Mouse (Mus musculus) MEL (cell line): ENCODE results near the gene Msi2. TPM values are rescaled to one million over a fixed set of nuclear protein-coding genes. Genes with fewer than 3 reads are reported as not detected.
A peak's percentile ranks its signal among the peaks of the same experiment; 100 is the strongest.

ENCODE experiments used
- DNase-seq: peaks from one replicate; pipeline ENCODE4 v3.0.0; 2011; ENCODE audit warnings: low read depth, low spot score
- H3K27ac ChIP-seq: 2 replicates; pipeline ENCODE4 v1.5.1; 2012; ENCODE audit warnings: low read depth, mild to moderate bottlenecking, control low read depth, low read length, moderate library complexity; ENCODE audit not compliant: control insufficient read depth
- H3K27me3 ChIP-seq, 2 experiments: fragments of 150-350 bp in 1 of 2; sonication (generic) in 1 of 2; 2 replicates each; pipeline ENCODE4 v1.6.1; 2012; ENCODE audit warnings: low read length in 2 of 2, mild to moderate bottlenecking in 2 of 2, improper control_type of control experiment in 1 of 2, moderate library complexity in 1 of 2; ENCODE audit not compliant: insufficient read depth in 2 of 2, control insufficient read depth in 1 of 2
- H3K36me3 ChIP-seq, 2 experiments: 2 replicates each; pipeline ENCODE4 v1.6.1; 2012 to 2014; ENCODE audit warnings: low read length in 2 of 2, improper control_type of control experiment in 1 of 2, inconsistent platforms in 1 of 2, mild to moderate bottlenecking in 1 of 2; ENCODE audit not compliant: insufficient read depth in 2 of 2, control insufficient read depth in 1 of 2
- H3K4me1 ChIP-seq, 2 experiments: fragments of 150-350 bp in 1 of 2; sonication (generic) in 1 of 2; 2 replicates each; pipeline ENCODE4 v1.6.1; 2012; ENCODE audit warnings: low read length in 2 of 2, improper control_type of control experiment in 1 of 2, mild to moderate bottlenecking in 1 of 2; ENCODE audit not compliant: insufficient read depth in 2 of 2, control insufficient read depth in 1 of 2
- H3K4me3 ChIP-seq, 2 experiments: fragments of 150-350 bp in 1 of 2; sonication (generic) in 1 of 2; 2 replicates each; pipeline ENCODE4 v1.5.1; 2012; ENCODE audit warnings: low read depth in 2 of 2, low read length in 2 of 2, mild to moderate bottlenecking in 2 of 2, moderate library complexity in 2 of 2, control low read depth in 1 of 2, improper control_type of control experiment in 1 of 2; ENCODE audit not compliant: control insufficient read depth in 1 of 2, insufficient read depth in 1 of 2
- H3K79me2 ChIP-seq: 2 replicates; pipeline ENCODE4 v1.6.1; 2012; ENCODE audit warnings: mild to moderate bottlenecking, low read length, moderate library complexity; ENCODE audit not compliant: control insufficient read depth, poor library complexity, insufficient read depth
- H3K9ac ChIP-seq: 2 replicates; pipeline ENCODE4 v1.6.1; 2012; ENCODE audit warnings: low read depth, mild to moderate bottlenecking, control low read depth, low read length, moderate library complexity; ENCODE audit not compliant: control insufficient read depth, poor library complexity, severe bottlenecking
- H3K9me3 ChIP-seq: fragments of 150-350 bp; sonication (generic); replicated peaks from 2 replicates; pipeline ENCODE4 v1.6.1; 2012; ENCODE audit warnings: mild to moderate bottlenecking, low read length, improper control_type of control experiment, moderate library complexity; ENCODE audit not compliant: insufficient read depth
- CHD1 ChIP-seq: IDR thresholded peaks from 2 replicates; pipeline ENCODE4 v1.6.1; 2012; ENCODE audit warnings: low read depth, mild to moderate bottlenecking, inconsistent platforms, low read length, improper control_type of control experiment
- CTCF ChIP-seq, 3 experiments: IDR thresholded peaks in 2 of 3; conservative IDR thresholded peaks in 1 of 3; 2 replicates each; pipeline ENCODE4 v1.5.1; 2011 to 2012; ENCODE audit warnings: low read length in 3 of 3, low read depth in 2 of 3, mild to moderate bottlenecking in 2 of 3, improper control_type of control experiment in 1 of 3, inconsistent platforms in 1 of 3, mixed read lengths in 1 of 3, moderate library complexity in 1 of 3; ENCODE audit not compliant: control insufficient read depth in 1 of 3, insufficient read depth in 1 of 3, poor library complexity in 1 of 3, severe bottlenecking in 1 of 3
- E2F4 ChIP-seq: IDR thresholded peaks from 2 replicates; pipeline ENCODE4 v1.6.1; 2011; ENCODE audit warnings: low read depth, low read length, improper control_type of control experiment, borderline replicate concordance
- ELF1 ChIP-seq: IDR thresholded peaks from 2 replicates; pipeline ENCODE4 v1.6.1; 2014; ENCODE audit warnings: low read depth, mild to moderate bottlenecking, inconsistent platforms, low read length, improper control_type of control experiment, moderate library complexity
- EP300 ChIP-seq, 2 experiments: IDR thresholded peaks; 2 replicates each; pipeline ENCODE4 v1.6.1; 2011; ENCODE audit warnings: improper control_type of control experiment in 2 of 2, low read length in 2 of 2, low read depth in 1 of 2, mild to moderate bottlenecking in 1 of 2
- HCFC1 ChIP-seq: IDR thresholded peaks from 2 replicates; pipeline ENCODE4 v1.6.1; 2012; ENCODE audit warnings: low read depth, mild to moderate bottlenecking, inconsistent platforms, low read length, improper control_type of control experiment, moderate library complexity
- MAZ ChIP-seq: IDR thresholded peaks from 2 replicates; pipeline ENCODE4 v1.6.1; 2012; ENCODE audit warnings: low read depth, mild to moderate bottlenecking, inconsistent platforms, low read length, improper control_type of control experiment
- MEF2A ChIP-seq: IDR thresholded peaks from 2 replicates; pipeline ENCODE4 v1.6.1; 2014; ENCODE audit warnings: low read depth, mild to moderate bottlenecking, inconsistent platforms, low read length, improper control_type of control experiment; ENCODE audit not compliant: poor library complexity, insufficient replicate concordance, severe bottlenecking; ENCODE audit errors: extremely low read depth
- MXI1 ChIP-seq: IDR thresholded peaks from 2 replicates; pipeline ENCODE4 v1.6.1; 2011; ENCODE audit warnings: mild to moderate bottlenecking, low read depth, low read length, improper control_type of control experiment
- MYC ChIP-seq: IDR thresholded peaks from 2 replicates; pipeline ENCODE4 v1.6.1; 2011; ENCODE audit warnings: low read depth, mild to moderate bottlenecking, low read length, improper control_type of control experiment, moderate library complexity
- NELFE ChIP-seq: IDR thresholded peaks from 2 replicates; pipeline ENCODE4 v1.6.1; 2011; ENCODE audit warnings: low read depth, low read length, improper control_type of control experiment
- NRF1 ChIP-seq: IDR thresholded peaks from 2 replicates; pipeline ENCODE4 v1.6.1; 2014; ENCODE audit warnings: low read depth, mild to moderate bottlenecking, inconsistent platforms, low read length, improper control_type of control experiment, moderate library complexity; ENCODE audit not compliant: poor library complexity, insufficient read depth, severe bottlenecking
- POLR2A ChIP-seq, 2 experiments: IDR thresholded peaks; 2 replicates each; pipeline ENCODE4 v1.6.1; 2011 to 2012; ENCODE audit warnings: low read length in 2 of 2, mild to moderate bottlenecking in 2 of 2, control low read depth in 1 of 2, improper control_type of control experiment in 1 of 2, low read depth in 1 of 2, moderate library complexity in 1 of 2; ENCODE audit not compliant: control insufficient read depth in 1 of 2, insufficient read depth in 1 of 2, poor library complexity in 1 of 2
- POLR2AphosphoS2 ChIP-seq: IDR thresholded peaks from 2 replicates; pipeline ENCODE4 v1.6.1; 2011; ENCODE audit warnings: low read length, improper control_type of control experiment
- RAD21 ChIP-seq: IDR thresholded peaks from 2 replicates; pipeline ENCODE4 v1.6.1; 2011; ENCODE audit warnings: mild to moderate bottlenecking, low read depth, low read length, improper control_type of control experiment
- RCOR1 ChIP-seq: IDR thresholded peaks from 2 replicates; pipeline ENCODE4 v1.6.1; 2012; ENCODE audit warnings: low read depth, mild to moderate bottlenecking, inconsistent platforms, low read length, improper control_type of control experiment
- SIN3A ChIP-seq: IDR thresholded peaks from 2 replicates; pipeline ENCODE4 v1.6.1; 2012; ENCODE audit warnings: low read length, improper control_type of control experiment, inconsistent platforms
- SMC3 ChIP-seq: IDR thresholded peaks from 2 replicates; pipeline ENCODE4 v1.6.1; 2011; ENCODE audit warnings: low read depth, low read length, improper control_type of control experiment
- TAL1 ChIP-seq: IDR thresholded peaks from 2 replicates; pipeline ENCODE4 v1.6.1; 2012; ENCODE audit warnings: mild to moderate bottlenecking, inconsistent platforms, low read length, moderate library complexity, mixed read lengths
- TBP ChIP-seq: IDR thresholded peaks from 2 replicates; pipeline ENCODE4 v1.8.0; 2011; ENCODE audit warnings: low read depth, low read length, improper control_type of control experiment
- USF1 ChIP-seq: IDR thresholded peaks from 2 replicates; pipeline ENCODE4 v1.6.1; 2014; ENCODE audit warnings: low read depth, mild to moderate bottlenecking, inconsistent platforms, low read length, improper control_type of control experiment, moderate library complexity
- USF2 ChIP-seq, 2 experiments: IDR thresholded peaks; 2 replicates each; pipeline ENCODE4 v1.6.1; 2011 to 2012; ENCODE audit warnings: improper control_type of control experiment in 2 of 2, low read length in 2 of 2, borderline replicate concordance in 1 of 2, inconsistent platforms in 1 of 2, low read depth in 1 of 2, mild to moderate bottlenecking in 1 of 2; ENCODE audit not compliant: insufficient read depth in 1 of 2
- ZC3H11A ChIP-seq: IDR thresholded peaks from 2 replicates; pipeline ENCODE4 v1.6.1; 2012; ENCODE audit warnings: low read depth, mild to moderate bottlenecking, inconsistent platforms, low read length, improper control_type of control experiment
- ZMIZ1 ChIP-seq: IDR thresholded peaks from 2 replicates; pipeline ENCODE4 v1.6.1; 2012; ENCODE audit warnings: low read depth, mild to moderate bottlenecking, inconsistent platforms, low read length, improper control_type of control experiment, moderate library complexity
- polyA plus RNA-seq, 2 experiments: library from polyadenylated mRNA; stranded (reverse) in 1 of 2; unstranded in 1 of 2; fragments of >175 nt in 1 of 2; fragments of >200 nt in 1 of 2; gene quantifications; 2 replicates each; pipeline versions ENCODE4 v1.2.1 to v1.2.4; 2012; ENCODE audit warnings: low replicate concordance in 2 of 2, low read depth in 1 of 2; ENCODE audit not compliant: insufficient read length in 2 of 2, insufficient read depth in 1 of 2, missing spikeins in 1 of 2
- total RNA-seq: library from RNA; depleted of rRNA; stranded (reverse); fragments of 300-350 nt; gene quantifications from 2 replicates; pipeline ENCODE4 v1.2.3, GENCODE M21; 2012

The Msi2 gene
- total and polyA plus RNA-seq, 3 experiments: 16.2 to 29.7 TPM; not detected in 1

DNA sequence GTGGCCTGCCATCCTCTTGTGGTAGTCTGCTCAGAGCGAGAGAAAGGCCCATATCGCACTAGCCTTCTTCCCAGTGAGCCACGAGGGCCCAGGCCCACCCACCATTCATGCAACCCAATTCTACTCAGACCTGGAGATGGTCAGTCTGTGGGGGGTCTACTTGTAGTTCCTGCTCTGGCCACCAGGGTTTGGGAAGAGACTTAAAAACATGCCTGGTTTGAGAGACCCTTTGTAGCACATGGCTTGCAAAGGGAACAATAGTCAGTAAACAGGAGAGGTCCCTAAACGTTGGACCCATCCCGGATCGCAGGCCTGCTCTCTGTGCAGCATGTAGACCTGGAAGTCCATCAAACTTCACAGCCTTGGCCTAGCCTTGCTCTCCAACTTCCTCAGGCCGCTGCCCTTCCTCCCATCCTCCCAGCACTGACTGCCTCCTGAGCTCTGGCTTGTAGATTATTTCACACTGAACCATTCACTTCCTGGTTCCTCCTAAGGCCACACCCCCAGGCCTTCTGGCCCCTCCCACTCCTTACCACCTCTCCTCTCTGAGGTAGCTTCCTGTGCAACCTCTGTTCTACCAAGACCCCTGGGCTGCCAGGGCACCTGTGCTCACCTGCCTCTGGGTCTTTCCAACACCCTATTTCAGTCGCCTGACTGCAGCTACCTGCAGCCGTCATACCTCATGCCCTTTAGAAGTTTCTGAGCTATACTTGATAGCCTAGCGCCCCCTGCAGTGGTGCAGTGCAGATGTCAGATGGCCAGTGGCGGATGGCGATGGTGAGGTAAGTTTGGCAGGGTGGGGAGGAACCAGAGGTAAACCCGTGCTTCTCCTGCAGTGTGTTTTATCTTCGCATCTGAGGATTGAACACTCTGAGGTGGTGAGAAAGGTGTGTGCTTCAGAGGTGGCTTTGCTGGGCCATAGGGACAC is 410.4 kb downstream of the Msi2 start:
- peak; percentile 92 for DNase-seq
- Histone ChIP-seq H3K4me1 (peaks cover 10 to 23% of the 10 kb centered on the region in 2 experiments), H3K36me3 (peaks cover 0 to 18% of the 10 kb centered on the region in 2 experiments; a peak in 2 of 4 replicates), H3K9ac (peak overlapping the region; percentile 38), H3K79me2 (no peaks in the 10 kb centered on the region), H3K27ac (0 out of 2 replicates have a peak overlapping the region, but pooled peaks have one; percentile 7), H3K27me3 (no peaks in the 10 kb centered on the region; a peak in 1 of 4 replicates), H3K4me3 (peak overlapping the region; percentile 35 to 49), H3K9me3 (no peaks in the 10 kb centered on the region)
- peak; percentile 84 for TF ChIP-seq MYC
- no peak for TF ChIP-seq CHD1
- no peak for TF ChIP-seq SIN3A
- TF ChIP-seq TBP: peak; percentile 64; the same call in 1 of the 2 replicates
- peak; percentile 57 for TF ChIP-seq RAD21
- TF ChIP-seq NRF1: no peak
- TF ChIP-seq USF2 (IDR thresholded peaks at IDR 0.05; ENCODE audit: borderline replicate concordance in 1 of 2, insufficient read depth in 1 of 2, low read depth in 1 of 2, low read length in 2 of 2): no peak
- TF ChIP-seq POLR2A (IDR thresholded peaks at IDR 0.05; ENCODE audit: control insufficient read depth in 1 of 2, insufficient read depth in 1 of 2, low read depth in 1 of 2, low read length in 2 of 2, poor library complexity in 1 of 2): peak; percentile 47 to 83; a peak in 3 of 4 replicates
- peak; percentile 60 for TF ChIP-seq SMC3
- no peak for TF ChIP-seq RCOR1
- TF ChIP-seq TAL1: no peak
- TF ChIP-seq USF1: no peak
- peak; percentile 55 to 86 (median 76) for TF ChIP-seq CTCF (IDR thresholded peaks at IDR 0.05 in 2 of 3, conservative IDR thresholded peaks at IDR 0.05 in 1 of 3; ENCODE audit: control insufficient read depth in 1 of 3, insufficient read depth in 1 of 3, low read depth in 2 of 3, low read length in 3 of 3, poor library complexity in 1 of 3, severe bottlenecking in 1 of 3)
- TF ChIP-seq MAZ: no peak
- TF ChIP-seq NELFE: peak; percentile 72
- TF ChIP-seq HCFC1: peak; percentile 62
- 0 out of 2 replicates have a peak, but pooled peaks have one; percentile 52 for TF ChIP-seq ZMIZ1
- no peak; the same call in none of the 2 replicates for TF ChIP-seq MXI1
- no peak for TF ChIP-seq EP300 (IDR thresholded peaks at IDR 0.05; ENCODE audit: low read depth in 1 of 2, low read length in 2 of 2)
- peak; percentile 49; the same call in 1 of the 2 replicates for TF ChIP-seq ZC3H11A
- peak; percentile 66; the same call in 1 of the 2 replicates for TF ChIP-seq POLR2AphosphoS2
- peak; percentile 95 for TF ChIP-seq ELF1
- no peak for TF ChIP-seq MEF2A
- no peak for TF ChIP-seq E2F4
